Comparison of ENCODE assay signal across 8 mouse cellular contexts in the genomic region with DNA sequence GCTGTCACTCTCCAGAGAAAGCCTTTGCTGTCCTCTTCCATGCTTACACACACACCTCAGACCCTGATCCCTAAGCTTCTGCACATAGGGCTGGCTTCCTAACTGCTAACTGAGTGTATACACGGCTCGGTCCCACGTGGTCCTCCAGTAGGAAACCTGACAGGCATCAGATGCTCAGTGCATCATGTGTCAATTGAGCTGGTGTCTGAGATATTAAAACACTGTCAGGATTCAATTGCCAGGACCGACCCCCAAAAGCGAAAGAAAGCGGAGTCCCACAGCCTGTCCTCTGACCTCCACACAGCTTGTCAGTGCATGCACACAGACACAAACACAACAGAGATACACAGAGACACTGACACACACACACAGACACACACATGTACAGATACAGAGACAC. TPM values are rescaled to one million over a fixed set of nuclear protein-coding genes. Genes with fewer than 3 reads are reported as not detected.
DNase-seq lines count a peak whose midpoint lies in the region; ATAC-seq and TF ChIP-seq lines count a peak whose summit lies in the region.

No protein-coding gene starts in this region.

- peaks cover 93% of the 10 kb centered on the region for H3K36me3 ChIP-seq in erythroblast, embryonic 14.5 days (ENCODE audit: control insufficient read depth)
- H3K36me3 ChIP-seq in embryonic facial prominence, embryonic 10.5 days (replicated peaks): peaks cover 73% of the 10 kb centered on the region
- peaks cover 33% of the 10 kb centered on the region for H3K36me3 ChIP-seq in liver, postnatal 0 days (replicated peaks; ENCODE audit: insufficient read depth, low read length)

- no peak for ATAC-seq in erythroblast, adult 5-6 weeks (replicated peaks; ENCODE audit: low FRiP score, poor library complexity, severe bottlenecking)
- no peak for ATAC-seq in liver, postnatal 0 days

- no peak overlapping the region; the same call in 1 of the 2 replicates for H3K9ac ChIP-seq in liver, postnatal 0 days (replicated peaks)

- H3K4me2 ChIP-seq in liver, postnatal 0 days (ENCODE audit: low read depth, low read length): peak overlapping the region; percentile 62

- DNase-seq in layer of hippocampus, adult 2 months (ENCODE audit: low spot score in 2 of 2): no peak
- DNase-seq in layer of hippocampus, adult 11-12 months (ENCODE audit: low spot score): no peak
- DNase-seq in embryonic facial prominence, embryonic 10.5 days (ENCODE audit: low spot score): no peak
- DNase-seq in liver, postnatal 0 days: no peak
- DNase-seq in kidney, postnatal 10 days: no peak
- DNase-seq in spleen, postnatal 4 days (ENCODE audit: low spot score in 2 of 2): no peak

- no peak for TF ChIP-seq EP300 in liver, postnatal 0 days (IDR thresholded peaks at IDR 0.05; ENCODE audit: low read depth)

- WGBS in embryonic facial prominence, embryonic 10.5 days: 93% methylated on average over 6 of the region's 6 CpGs
- WGBS in liver, postnatal 0 days (ENCODE audit: insufficient replicate concordance): 91% methylated on average over 6 of the region's 6 CpGs

- peaks cover 74% of the 10 kb centered on the region for H3K4me1 ChIP-seq in erythroblast, embryonic 14.5 days (ENCODE audit: control insufficient read depth)
- H3K4me1 ChIP-seq in embryonic facial prominence, embryonic 10.5 days: peaks cover 46% of the 10 kb centered on the region
- H3K4me1 ChIP-seq in liver, postnatal 0 days (ENCODE audit: insufficient read depth): peaks cover 43% of the 10 kb centered on the region

- no peaks in the 10 kb centered on the region for H3K27me3 ChIP-seq in erythroblast, embryonic 14.5 days (ENCODE audit: control insufficient read depth)
- no peaks in the 10 kb centered on the region for H3K27me3 ChIP-seq in embryonic facial prominence, embryonic 10.5 days (replicated peaks; ENCODE audit: low read depth, poor library complexity, severe bottlenecking)
- H3K27me3 ChIP-seq in liver, postnatal 0 days (ENCODE audit: insufficient read depth, low read length): no peaks in the 10 kb centered on the region

- H3K27ac ChIP-seq in layer of hippocampus, adult 2 months: peak overlapping the region; percentile 46; the same call in 1 of the 2 replicates
- 0 out of 2 replicates have a peak overlapping the region, but pooled peaks have one; percentile 5 for H3K27ac ChIP-seq in embryonic facial prominence, embryonic 10.5 days (replicated peaks)
- peak overlapping the region; percentile 93 for H3K27ac ChIP-seq in liver, postnatal 0 days (ENCODE audit: low read depth)

- no peak for TF ChIP-seq CTCF in layer of hippocampus, adult 2 months (conservative IDR thresholded peaks at IDR 0.05)
- TF ChIP-seq CTCF in liver, postnatal 0 days (IDR thresholded peaks at IDR 0.05; ENCODE audit: low read depth): no peak

- peak overlapping the region; percentile 59 for H3K4me3 ChIP-seq in erythroblast, embryonic 14.5 days (replicated peaks)
- no peak overlapping the region for H3K4me3 ChIP-seq in layer of hippocampus, adult 2 months
- H3K4me3 ChIP-seq in embryonic facial prominence, embryonic 10.5 days: no peak overlapping the region
- no peak overlapping the region for H3K4me3 ChIP-seq in liver, postnatal 0 days (ENCODE audit: low read depth, low read length)

- H3K9me3 ChIP-seq in erythroblast, embryonic 14.5 days (ENCODE audit: control insufficient read depth, low read length): no peaks in the 10 kb centered on the region
- no peaks in the 10 kb centered on the region for H3K9me3 ChIP-seq in embryonic facial prominence, embryonic 10.5 days
- no peaks in the 10 kb centered on the region for H3K9me3 ChIP-seq in liver, postnatal 0 days (ENCODE audit: low read length)

RNA-seq across cellular contexts. Expression of gene Gan, which starts 39.6 kb away (rescaled TPM):
- 0.18 and 0.24 TPM in 2 replicates for polyA plus RNA-seq in erythroblast, embryonic 14.5 days (2012)
- total RNA-seq in erythroblast, adult 5-6 weeks (2015; ENCODE audit: low replicate concordance): 18.1 and 25.9 TPM in 2 replicates
- 29.7 and 31.4 TPM in 2 replicates for total RNA-seq in erythroblast, adult 5-6 weeks (2017; ENCODE audit: low replicate concordance)
- total RNA-seq in layer of hippocampus, adult 2 months (2021): 10 to 100 TPM; 16.6 to 17.6 TPM
- polyA plus RNA-seq in embryonic facial prominence, embryonic 10.5 days (2016; fragmentation: Nextera tagmentation; extraction: Ambion mirVana): 2.6 and 3.1 TPM in 2 replicates
- polyA plus RNA-seq in liver, postnatal 0 days (2015; fragmentation: Nextera tagmentation; extraction: Ambion mirVana): 0.60 and 0.62 TPM in 2 replicates

RNA-seq across cellular contexts. Expression of gene Cmip, which starts 59.3 kb away (rescaled TPM):
- 8.2 and 8.6 TPM in 2 replicates for polyA plus RNA-seq in erythroblast, embryonic 14.5 days (2012)
- 25.1 and 34.8 TPM in 2 replicates for total RNA-seq in erythroblast, adult 5-6 weeks (2015; ENCODE audit: low replicate concordance)
- 23.0 and 28.3 TPM in 2 replicates for total RNA-seq in erythroblast, adult 5-6 weeks (2017; ENCODE audit: low replicate concordance)
- 100 to 1,000 TPM; 269 to 286 TPM for total RNA-seq in layer of hippocampus, adult 2 months (2021)
- polyA plus RNA-seq in embryonic facial prominence, embryonic 10.5 days (2016; fragmentation: Nextera tagmentation; extraction: Ambion mirVana): 9.2 and 9.8 TPM in 2 replicates
- polyA plus RNA-seq in liver, postnatal 0 days (2015; fragmentation: Nextera tagmentation; extraction: Ambion mirVana): 22.3 and 22.6 TPM in 2 replicates

Comparison
In these comparisons a context has a peak if more than half of its experiments do, and no peak if none do; other contexts are left out.
1. H3K27ac ChIP-seq: peak in every context shown above with its lines; median percentile 93 in liver, postnatal 0 days; 46 in layer of hippocampus, adult 2 months; 5 in embryonic facial prominence, embryonic 10.5 days.